Mouse (Mus musculus) neural tube, embryonic 10.5 days (tissue): ENCODE data around the gene Ncaph.
A peak's percentile ranks its signal among the peaks of the same experiment; 100 is the strongest.
"Not testable (repeated sequence)": the region's sequence is repeated elsewhere in the genome, so short reads cannot be mapped to it uniquely, and the experiment has no call there.

Experiments
- DNase-seq: peaks from one replicate; pipeline ENCODE4 v3.0.0-alpha.2; 2017; ENCODE audit warnings: low spot score; ENCODE audit errors: extremely low spot score

The Ncaph gene

DNA sequence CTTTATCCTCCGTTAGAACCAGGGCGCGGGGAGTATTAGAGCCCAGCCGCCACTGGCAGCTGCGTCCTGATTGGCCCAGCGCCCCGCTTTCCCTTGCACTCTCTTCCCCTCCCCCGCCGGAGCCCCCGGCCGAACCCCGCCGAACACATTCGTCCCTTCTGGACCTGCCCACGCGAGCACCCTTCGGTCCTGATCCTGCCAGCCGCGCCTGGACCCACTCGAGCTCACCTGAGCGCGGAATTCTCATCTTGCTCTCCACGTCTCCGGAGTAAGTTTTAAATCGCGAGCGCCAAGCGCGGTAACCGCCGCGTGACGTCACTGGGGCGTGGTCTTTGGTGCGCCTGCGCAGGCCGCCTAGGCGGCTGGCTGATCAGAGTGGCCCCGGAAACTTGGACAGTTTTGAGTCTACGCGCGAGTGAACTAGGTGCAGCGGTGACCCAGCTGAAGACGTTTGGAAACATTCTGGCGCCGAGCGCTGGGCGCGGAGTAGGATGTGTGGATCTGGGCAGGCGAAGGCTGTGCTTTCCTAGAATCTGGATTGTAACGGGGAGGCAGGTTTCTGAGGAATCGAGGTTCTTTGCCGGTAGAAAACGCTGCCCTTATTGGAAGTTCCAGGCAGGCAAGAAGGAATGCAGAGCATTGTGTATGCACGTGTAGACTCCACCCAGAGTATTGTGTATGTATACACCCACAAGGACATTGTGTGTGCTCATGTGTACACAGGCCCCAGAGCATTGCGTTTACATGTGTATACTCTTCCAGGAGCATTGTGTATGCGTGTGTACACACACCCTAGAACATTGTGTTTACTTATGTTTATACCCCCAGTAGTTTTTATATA, at the start of gene Ncaph:
Ncaph (minus strand) TSS at position 334 of the 841 bp plus-strand sequence.
- DNase-seq = peak; percentile 99

- peak; percentile 68 for DNase-seq
Observed at GRCm38 (mm10) chr2:127182598-127183381, 49.0 kb upstream of the Ncaph start.

DNA sequence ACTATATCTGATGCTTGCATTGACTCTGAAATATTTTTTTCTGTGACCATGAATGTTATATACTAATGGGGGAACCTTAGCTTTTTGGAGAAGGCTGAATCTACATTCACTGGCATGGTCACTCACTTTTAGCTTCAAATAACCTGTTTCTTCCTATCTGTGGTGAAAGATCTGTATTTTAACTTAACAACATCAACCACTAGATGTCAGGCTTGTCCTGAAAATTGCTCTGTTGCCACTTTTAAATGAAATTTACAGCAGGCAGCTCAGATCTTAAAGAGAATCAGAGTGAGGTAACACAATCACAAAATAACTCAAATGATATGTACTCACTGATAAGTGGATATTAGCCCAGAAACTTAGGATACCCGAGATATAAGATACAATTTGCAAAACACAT, 32.5 kb upstream of the Ncaph start:
- DNase-seq = not testable (repeated sequence)

DNA sequence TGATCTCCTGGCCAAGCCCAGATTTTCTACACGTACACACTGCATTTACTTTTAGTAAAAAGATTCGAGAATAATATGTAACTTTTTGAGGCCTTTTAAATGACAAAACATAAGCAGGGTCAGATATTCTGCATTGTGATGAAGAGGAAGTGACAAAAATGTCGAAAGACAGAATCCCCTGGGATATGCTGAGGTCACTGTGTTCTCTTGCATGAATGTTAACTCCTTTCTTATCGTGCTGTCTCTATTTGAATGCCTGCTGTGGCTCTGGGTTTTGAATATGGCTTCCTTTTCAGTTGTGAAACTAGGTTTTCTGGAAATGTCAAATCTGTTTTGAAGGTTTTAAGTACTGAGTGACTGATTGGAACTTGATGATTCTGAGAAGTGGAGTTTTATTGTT, 31.9 kb upstream of the Ncaph start:
- DNase-seq = no peak

DNA sequence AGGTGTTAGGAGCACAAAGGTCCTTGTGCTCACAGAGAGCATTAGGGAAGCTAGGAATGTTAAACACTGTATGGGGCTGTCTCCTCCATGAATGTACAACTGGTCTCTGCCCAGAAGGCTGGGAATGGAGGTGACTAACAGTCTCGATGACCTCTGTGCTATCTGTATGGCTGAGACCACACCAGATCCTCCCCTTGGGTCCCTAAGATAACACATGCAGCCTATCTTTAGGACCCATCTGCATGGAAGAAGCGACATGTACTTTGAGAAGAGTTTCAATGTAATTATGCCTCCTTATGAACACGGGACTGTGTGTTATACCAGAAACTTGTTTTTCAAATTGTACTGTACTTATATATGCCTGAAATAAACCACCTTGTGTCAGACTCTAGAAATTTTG, 11.9 kb upstream of the Ncaph start:
- DNase-seq = no peak

DNA sequence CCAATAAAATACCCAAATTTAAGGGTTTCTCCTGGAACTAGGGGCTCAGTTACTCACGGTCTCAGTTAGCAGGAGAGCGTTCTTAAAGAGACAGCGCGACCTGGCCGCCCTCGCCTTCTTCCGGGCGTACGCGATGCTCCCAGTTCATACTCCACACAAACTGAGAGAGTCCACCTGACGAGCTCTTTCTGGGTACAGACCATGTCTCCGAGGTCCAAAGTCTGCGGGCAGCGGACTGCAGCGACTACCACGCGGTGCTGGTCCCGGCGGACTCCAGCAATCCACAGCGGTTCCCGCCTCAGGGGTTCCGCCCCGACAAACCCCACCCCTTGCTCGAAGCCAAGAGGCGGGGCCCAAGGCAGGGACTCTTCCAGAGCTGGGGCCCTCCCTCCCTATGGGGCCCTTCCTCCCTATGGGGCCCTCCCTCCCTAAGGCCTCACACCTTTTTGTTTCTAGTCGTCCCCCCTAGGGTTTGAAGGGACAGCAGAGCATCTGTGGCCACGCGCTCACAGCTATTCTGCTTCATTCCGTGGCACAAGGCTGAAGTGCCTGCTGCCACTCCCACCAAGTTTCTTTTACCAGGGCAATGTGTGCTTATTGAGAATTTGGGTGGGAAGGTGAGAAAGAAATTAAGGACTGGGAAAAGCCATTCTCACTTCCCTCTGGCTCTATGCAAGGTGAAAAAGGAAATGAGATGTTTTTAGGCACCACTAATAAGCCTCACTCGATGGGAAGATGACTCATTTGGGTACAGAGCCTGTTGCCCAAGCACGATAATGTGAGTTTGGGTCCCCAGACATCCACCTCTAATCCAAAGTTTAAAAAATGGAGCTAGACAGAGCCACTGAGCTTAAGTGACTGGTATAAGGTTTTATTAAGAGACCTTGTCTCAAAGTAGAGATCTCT, 9.7 kb upstream of the Ncaph start, which contains the start of gene Itpripl1:
Itpripl1 (minus strand) TSS at position 285 of the 906 bp plus-strand sequence.
- peak; percentile 68 for DNase-seq

- no peak for DNase-seq
Observed at GRCm38 (mm10) chr2:127142577-127143157, 8.9 kb upstream of the Ncaph start.

DNA sequence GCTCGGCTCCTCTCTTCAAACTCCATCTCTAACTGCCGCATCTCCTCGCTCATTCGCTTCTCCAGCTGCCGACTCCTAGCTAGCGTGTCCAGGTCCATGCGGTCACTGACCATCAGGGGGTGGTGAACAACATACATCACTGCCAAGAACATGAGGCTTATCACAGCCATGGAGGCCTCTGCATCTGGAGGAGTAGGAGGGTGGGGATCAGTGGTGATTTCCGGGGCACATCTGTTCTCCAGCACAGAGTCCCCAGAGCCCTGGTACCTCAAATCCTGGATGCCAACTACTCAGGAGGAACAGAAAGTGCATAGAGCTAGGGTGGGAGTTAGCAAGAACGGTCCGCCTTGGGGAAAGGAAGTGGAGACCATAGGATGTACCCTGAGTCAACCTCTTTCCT, 8.3 kb upstream of the Ncaph start:
- DNase-seq = no peak

DNA sequence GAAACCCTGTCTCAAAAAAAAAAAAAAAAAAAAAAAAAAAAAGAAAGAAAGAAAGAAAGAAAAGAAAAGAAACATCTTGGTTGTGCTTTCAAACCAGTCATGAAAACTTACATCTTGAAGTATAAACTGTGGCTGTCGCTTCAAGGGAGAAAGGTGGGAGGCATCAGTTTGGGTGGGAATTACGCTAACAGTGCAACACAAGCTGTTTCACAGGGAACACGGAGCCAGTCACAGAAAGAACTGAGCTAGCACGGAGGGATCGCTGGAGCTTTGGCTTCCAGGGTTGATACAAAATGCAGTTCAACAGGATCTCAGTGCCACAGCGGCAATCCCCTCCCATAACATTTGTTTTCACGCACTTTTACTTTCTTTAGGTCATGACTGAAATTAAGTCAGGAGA, 6.3 kb upstream of the Ncaph start:
- no peak for DNase-seq

GRCm38 (mm10) chr2:127139605-127140004, 5.9 kb upstream of the Ncaph start:
- no peak for DNase-seq

DNA sequence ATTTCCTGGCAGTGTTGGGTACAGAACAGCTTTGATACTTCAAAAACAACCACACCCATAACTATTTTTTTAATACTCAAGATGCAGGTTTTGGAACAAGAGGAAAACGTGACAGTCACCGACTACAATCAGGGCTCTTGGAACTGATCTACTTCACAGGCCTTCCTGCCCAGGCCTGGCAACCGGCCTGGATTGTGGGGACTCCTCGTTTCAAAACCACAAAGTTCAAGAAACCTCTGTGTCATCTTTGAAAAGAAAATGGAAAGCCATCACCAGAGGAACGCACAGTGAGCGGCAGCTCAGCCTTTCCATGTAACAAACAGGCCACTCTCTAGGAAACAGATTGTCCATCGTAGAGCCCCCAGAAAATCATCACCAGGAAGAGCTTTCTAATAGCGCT, 5.3 kb upstream of the Ncaph start:
- no peak for DNase-seq

DNA sequence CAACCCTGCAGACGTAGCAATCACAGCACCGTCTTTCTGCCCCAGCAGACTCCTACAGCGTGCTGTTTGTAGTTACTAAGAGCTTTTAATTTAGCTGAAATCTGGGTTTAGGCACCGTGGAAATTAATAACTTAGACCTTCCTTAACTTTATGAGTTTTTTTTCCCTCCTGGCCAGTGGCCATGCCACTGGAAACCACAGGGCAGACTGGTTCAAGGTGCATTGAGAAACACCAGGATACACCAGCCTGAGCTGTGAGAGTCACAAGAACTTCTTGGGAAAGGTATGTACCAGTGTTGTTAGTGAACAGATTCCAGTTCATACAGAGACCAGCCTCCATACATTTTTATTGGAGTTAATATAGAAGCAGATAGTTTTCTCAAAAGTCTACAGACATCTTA, 4.7 kb upstream of the Ncaph start:
- DNase-seq = no peak

GRCm38 (mm10) chr2:127137838-127138420, 4.2 kb upstream of the Ncaph start:
- no peak for DNase-seq

GRCm38 (mm10) chr2:127136979-127137378, 3.2 kb upstream of the Ncaph start:
- peak; percentile 26 for DNase-seq

DNA sequence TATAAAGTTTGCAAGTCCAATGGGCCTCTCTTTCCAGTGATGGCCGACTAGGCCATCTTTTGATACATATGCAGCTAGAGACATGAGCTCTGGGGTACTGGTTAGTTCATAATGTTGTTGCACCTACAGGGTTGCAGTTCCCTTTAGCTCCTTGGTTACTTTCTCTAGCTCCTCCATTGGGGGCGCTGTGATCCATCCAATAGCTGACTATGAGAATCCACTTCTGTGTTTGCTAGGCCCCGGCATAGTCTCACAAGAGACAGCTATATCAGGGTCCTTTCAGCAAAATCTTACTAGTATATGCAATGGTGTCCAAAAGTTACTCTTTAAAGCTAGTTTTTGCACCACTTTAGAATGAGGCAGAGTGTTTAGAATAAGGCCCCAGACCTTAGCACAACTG, 1.5 kb upstream of the Ncaph start:
- not testable (repeated sequence) for DNase-seq

DNA sequence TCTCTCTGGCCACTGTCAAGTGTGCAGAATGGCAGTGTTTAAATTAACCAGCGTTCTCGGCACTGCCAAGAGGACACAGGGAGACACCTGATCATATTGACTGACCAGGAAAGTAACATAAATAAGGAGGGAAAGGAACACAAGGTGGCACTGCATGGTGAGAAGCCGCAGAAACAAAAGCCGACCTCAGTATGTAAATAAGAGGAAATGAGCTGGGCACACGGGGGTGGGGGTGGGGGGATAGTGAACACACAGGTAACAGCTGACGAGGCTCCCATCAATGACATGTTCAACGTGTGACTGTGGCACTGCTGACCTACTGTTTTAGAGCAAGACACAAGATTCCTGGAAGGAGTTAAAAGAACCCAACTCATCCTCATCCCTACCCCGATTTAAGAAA, 2.4 kb downstream of the Ncaph start:
- no peak for DNase-seq

DNA sequence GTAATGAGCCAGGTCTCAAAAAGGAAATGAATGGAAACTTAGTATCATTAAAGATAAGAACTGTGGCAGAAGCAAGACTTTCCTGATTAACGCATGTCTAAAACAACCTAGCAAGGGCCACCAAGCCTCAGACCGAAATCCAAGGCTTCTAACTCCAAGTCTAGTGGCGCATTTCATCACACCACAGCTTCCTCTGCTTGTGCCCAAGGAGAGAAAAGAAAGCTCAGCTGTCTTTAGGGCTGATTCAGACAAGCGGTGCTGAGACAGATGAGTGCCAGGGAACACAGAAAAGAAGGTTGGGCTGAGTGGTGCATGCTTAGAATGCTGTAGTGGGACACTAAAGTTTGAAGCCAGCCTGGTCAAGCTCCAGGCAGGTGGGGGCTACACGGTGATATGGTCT, 4.8 kb downstream of the Ncaph start:
- DNase-seq = no peak

DNA sequence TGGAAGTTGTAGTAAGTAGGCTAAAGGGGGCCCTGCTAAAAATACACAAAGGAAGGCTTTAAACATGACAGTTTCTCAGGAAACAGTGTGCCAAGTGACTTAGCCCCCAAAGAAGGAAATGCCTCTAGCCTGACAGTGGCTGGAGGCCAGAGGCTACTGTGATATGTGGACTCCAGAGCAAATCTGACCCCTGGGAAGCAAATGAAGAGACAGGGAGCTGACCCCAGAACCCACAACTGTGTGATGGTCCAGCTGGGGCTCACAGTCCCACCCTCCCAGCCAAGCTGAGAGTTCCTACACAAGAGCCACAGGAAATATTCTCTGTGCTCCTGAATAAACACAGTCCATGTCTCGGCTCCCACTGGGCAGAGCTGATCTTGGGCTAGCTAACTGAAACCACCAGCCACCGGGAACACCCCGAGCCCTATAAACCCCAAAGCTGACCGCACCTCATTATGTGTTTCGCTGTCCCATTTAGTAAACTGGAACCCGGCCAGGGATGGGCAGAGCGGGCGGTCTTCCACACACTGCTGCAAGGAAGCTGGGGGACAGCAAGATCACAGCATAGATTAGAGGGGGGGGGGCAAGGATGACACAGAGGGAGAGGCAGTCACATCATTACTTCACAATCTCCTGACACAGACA, 12.0 kb downstream of the Ncaph start:
- DNase-seq = no peak

GRCm38 (mm10) chr2:127108986-127109385, 24.8 kb downstream of the Ncaph start:
- DNase-seq = no peak

GRCm38 (mm10) chr2:127092000-127092399, 41.8 kb downstream of the Ncaph start:
- DNase-seq = no peak
